Mouse (Mus musculus) B cell, adult 2 months (primary cell): ENCODE data around the gene Fscn1.
A peak's percentile ranks its signal among the peaks of the same experiment; 100 is the strongest.

ENCODE experiments used
- DNase-seq, 2 experiments: peaks; one replicate each; pipeline ENCODE4 v3.0.0; 2022

The Fscn1 gene

GRCm38 (mm10) chr5:142936336-142936719 is 23.8 kb upstream of the Fscn1 start:
- peak; percentile 90 to 92 for DNase-seq

GRCm38 (mm10) chr5:142937956-142938727 is 22.0 kb upstream of the Fscn1 start:
- peak; percentile 23 to 32 for DNase-seq

- DNase-seq = no peak
Observed at GRCm38 (mm10) chr5:142940393-142940792, 19.8 kb upstream of the Fscn1 start.

- no peak for DNase-seq
Observed at GRCm38 (mm10) chr5:142944979-142945682, 15.0 kb upstream of the Fscn1 start.

GRCm38 (mm10) chr5:142947460-142947859 is 12.7 kb upstream of the Fscn1 start:
- no peak for DNase-seq

- no peak for DNase-seq
Observed at GRCm38 (mm10) chr5:142949580-142949979, 10.6 kb upstream of the Fscn1 start.

- DNase-seq = no peak
Observed at GRCm38 (mm10) chr5:142950405-142950804, 9.7 kb upstream of the Fscn1 start.

GRCm38 (mm10) chr5:142953641-142954040 is 6.5 kb upstream of the Fscn1 start:
- DNase-seq = no peak

- DNase-seq = no peak
Observed at GRCm38 (mm10) chr5:142956956-142957703, 3.0 kb upstream of the Fscn1 start.

GRCm38 (mm10) chr5:142958464-142958863 is 1.7 kb upstream of the Fscn1 start:
- DNase-seq = no peak

- no peak for DNase-seq
Observed at GRCm38 (mm10) chr5:142959156-142959555, 987 bp upstream of the Fscn1 start.

- peak; percentile 31 to 43 for DNase-seq
Observed at GRCm38 (mm10) chr5:142960775-142961271, 680 bp downstream of the Fscn1 start.

GRCm38 (mm10) chr5:142961398-142961880 is 1.3 kb downstream of the Fscn1 start:
- no peak for DNase-seq

GRCm38 (mm10) chr5:142961881-142962443 is 1.8 kb downstream of the Fscn1 start:
- no peak for DNase-seq

- DNase-seq = no peak
Observed at GRCm38 (mm10) chr5:142962444-142962961, 2.4 kb downstream of the Fscn1 start.

GRCm38 (mm10) chr5:142963003-142963704 is 3.0 kb downstream of the Fscn1 start:
- no peak for DNase-seq

- no peak for DNase-seq
Observed at GRCm38 (mm10) chr5:142963705-142964494, 3.8 kb downstream of the Fscn1 start.

- DNase-seq = no peak
Observed at GRCm38 (mm10) chr5:142964650-142965049, 4.5 kb downstream of the Fscn1 start.

- DNase-seq = no peak
Observed at GRCm38 (mm10) chr5:142968411-142968810, 8.3 kb downstream of the Fscn1 start.

- no peak for DNase-seq
Observed at GRCm38 (mm10) chr5:142973971-142974370, 13.8 kb downstream of the Fscn1 start.

- peak; percentile 59 to 60 for DNase-seq
Observed at GRCm38 (mm10) chr5:142974598-142975121, 14.5 kb downstream of the Fscn1 start.
